Mouse (Mus musculus): ENCODE data around the gene H2al2a.
"Not testable (repeated sequence)": the region's sequence is repeated elsewhere in the genome, so short reads cannot be mapped to it uniquely, and the experiment has no call there.

The H2al2a gene

GRCm38 (mm10) chr2:18028140-18029021 lies 31.6 kb upstream of the H2al2a start:
- peak; percentile 55 for DNase-seq (ENCODE audit: low spot score)

- peak; percentile 89 for DNase-seq (ENCODE audit: low spot score)
Measured at GRCm38 (mm10) chr2:18027448-18028139, 30.8 kb upstream of the H2al2a start.

GRCm38 (mm10) chr2:18026116-18026947 lies 29.6 kb upstream of the H2al2a start:
- DNase-seq (ENCODE audit: low spot score) = no peak

GRCm38 (mm10) chr2:18025781-18026115 lies 29.0 kb upstream of the H2al2a start:
- DNase-seq (ENCODE audit: low spot score) = no peak

GRCm38 (mm10) chr2:18025116-18025515 lies 28.4 kb upstream of the H2al2a start:
- DNase-seq (ENCODE audit: low spot score) = no peak

- DNase-seq (ENCODE audit: low spot score) = no peak
Measured at GRCm38 (mm10) chr2:18022886-18023285, 26.1 kb upstream of the H2al2a start.

- no peak for DNase-seq (ENCODE audit: low spot score)
Measured at GRCm38 (mm10) chr2:18019122-18019521, 22.4 kb upstream of the H2al2a start.

GRCm38 (mm10) chr2:18017321-18017720 lies 20.6 kb upstream of the H2al2a start:
- no peak for DNase-seq (ENCODE audit: low spot score)

- DNase-seq (ENCODE audit: low spot score) = no peak
Measured at GRCm38 (mm10) chr2:18016639-18017038, 19.9 kb upstream of the H2al2a start.

- DNase-seq (ENCODE audit: low spot score) = no peak
Measured at GRCm38 (mm10) chr2:18015581-18015980, 18.8 kb upstream of the H2al2a start.

GRCm38 (mm10) chr2:18012866-18013265 lies 16.1 kb upstream of the H2al2a start:
- no peak for DNase-seq (ENCODE audit: low spot score)

- DNase-seq (ENCODE audit: low spot score) = no peak
Measured at GRCm38 (mm10) chr2:18011226-18011625, 14.5 kb upstream of the H2al2a start.

GRCm38 (mm10) chr2:18005137-18005536 lies 8.4 kb upstream of the H2al2a start:
- DNase-seq (ENCODE audit: low spot score) = peak; percentile 7

- DNase-seq (ENCODE audit: low spot score) = no peak
Measured at GRCm38 (mm10) chr2:18004286-18004685, 7.5 kb upstream of the H2al2a start.

GRCm38 (mm10) chr2:18002306-18002705 lies 5.5 kb upstream of the H2al2a start:
- DNase-seq (ENCODE audit: low spot score) = no peak

- no peak for DNase-seq (ENCODE audit: low spot score)
Measured at GRCm38 (mm10) chr2:17989562-17989961, 7.2 kb downstream of the H2al2a start.

- no peak for DNase-seq (ENCODE audit: low spot score)
Measured at GRCm38 (mm10) chr2:17989115-17989514, 7.6 kb downstream of the H2al2a start.

GRCm38 (mm10) chr2:17986694-17987093 lies 10.1 kb downstream of the H2al2a start:
- DNase-seq (ENCODE audit: low spot score) = no peak

- no peak for DNase-seq (ENCODE audit: low spot score)
Measured at GRCm38 (mm10) chr2:17984774-17985173, 12.0 kb downstream of the H2al2a start.

- no peak for DNase-seq (ENCODE audit: low spot score)
Measured at GRCm38 (mm10) chr2:17982747-17983146, 14.0 kb downstream of the H2al2a start.

GRCm38 (mm10) chr2:17978706-17979105 lies 18.1 kb downstream of the H2al2a start:
- no peak for DNase-seq (ENCODE audit: low spot score)

GRCm38 (mm10) chr2:17978251-17978650 lies 18.5 kb downstream of the H2al2a start:
- DNase-seq (ENCODE audit: low spot score) = not testable (repeated sequence)

All from left cerebral cortex, adult 11 months (tissue).